ENCODE assay signal across 8 mouse cellular contexts in genomic region chr15:8097853-8098252, GRCm38 (mm10). TPM values are rescaled to one million over a fixed set of nuclear protein-coding genes. Genes with fewer than 3 reads are reported as not detected.
DNase-seq lines count a peak whose midpoint lies in the region; ATAC-seq lines count a peak whose summit lies in the region.

No protein-coding gene starts in this region.

- peak; percentile 80 for ATAC-seq in erythroid progenitor cell, adult 5-6 weeks (replicated peaks; ENCODE audit: low FRiP score, poor library complexity, severe bottlenecking)

- peak; percentile 88 for DNase-seq in MEL-GATA-1-ER (ENCODE audit: extremely low read depth, low read depth)
- peak; percentile 67 for DNase-seq in brain, adult 2 months (ENCODE audit: low read depth, low spot score)
- DNase-seq in heart, postnatal 14 days, result peak; percentile 36 to 59
- DNase-seq in large intestine, adult 2 months (ENCODE audit: low read depth, low spot score), result peak; percentile 31
- DNase-seq in lung, postnatal 14 days, result peak; percentile 59
- peak; percentile 73 for DNase-seq in retina, postnatal 1 day
- DNase-seq in thymus, postnatal 4 days, result peak; percentile 88

- WGBS in large intestine, adult 2 months, result 30% methylated on average over 7 of the region's 7 CpGs

- intact Hi-C loops in heart, postnatal 14 days (cut with DNase I), result loop anchor here (5.0 kb wide), 1 partner anchor 636 kb away; no protein-coding TSS in a partner anchor

RNA-seq across cellular contexts. Expression of gene Wdr70, which starts 1.2 kb away (rescaled TPM):
- total RNA-seq in erythroid progenitor cell, adult 5-6 weeks (2015; ENCODE audit: low replicate concordance), result 21.6 and 40.2 TPM in 2 replicates
- 21.7 and 36.3 TPM in 2 replicates for total RNA-seq in erythroid progenitor cell, adult 5-6 weeks (2017; ENCODE audit: low replicate concordance)
- total RNA-seq in heart, postnatal 14 days (2021), result 10 to 100 TPM; 17.3 to 20.9 TPM
- 8.9 and 9.0 TPM in 2 replicates for polyA plus RNA-seq in large intestine, adult 2 months (2012; rRNA removed)

RNA-seq across cellular contexts. Expression of gene Nup155, which starts 11.2 kb away (rescaled TPM):
- 22.6 and 44.7 TPM in 2 replicates for total RNA-seq in erythroid progenitor cell, adult 5-6 weeks (2015; ENCODE audit: low replicate concordance)
- total RNA-seq in erythroid progenitor cell, adult 5-6 weeks (2017; ENCODE audit: low replicate concordance), result 35.3 and 43.6 TPM in 2 replicates
- total RNA-seq in heart, postnatal 14 days (2021), result 10 to 100 TPM; 12.4 to 12.6 TPM
- polyA plus RNA-seq in large intestine, adult 2 months (2012; rRNA removed), result 5.2 and 8.7 TPM in 2 replicates

Comparison
In these comparisons a context has a peak if more than half of its experiments do, and no peak if none do; other contexts are left out.
1. Peak in every context shown above with its lines: DNase-seq and ATAC-seq.
2. DNase-seq: peak in every context shown above with its lines; median percentile 88 in MEL-GATA-1-ER; 88 in thymus, postnatal 4 days; 73 in retina, postnatal 1 day; 67 in brain, adult 2 months; 59 in lung, postnatal 14 days; 48 in heart, postnatal 14 days; 31 in large intestine, adult 2 months.